Mouse (Mus musculus) forebrain, embryonic 14.5 days (tissue): Measurements from ENCODE around the gene 4930564D02Rik. TPM values are rescaled to one million over a fixed set of nuclear protein-coding genes. Genes with fewer than 3 reads are reported as not detected.

Experiments used
- ATAC-seq: fragments of 200-750 bp; cut with Nextera tagmentation; 2 replicates; pipeline ENCODE4 v1.8.0; 2017; ENCODE audit warnings: mild to moderate bottlenecking, moderate library complexity
- DNase-seq: peaks from one replicate; pipeline ENCODE4 v3.0.0-alpha.2; 2015; ENCODE audit warnings: low spot score
- H3K27ac ChIP-seq: fragments of 300-500 bp; sonication (generic); 2 replicates; pipeline ENCODE4 v1.5.1; 2014; ENCODE audit warnings: low read depth, mild to moderate bottlenecking, control low read depth, low read length, moderate library complexity
- H3K27me3 ChIP-seq: fragments of 300-500 bp; sonication (generic); replicated peaks from 2 replicates; pipeline ENCODE4 v1.6.1; 2014; ENCODE audit warnings: low read length, control low read depth, mixed read lengths; ENCODE audit not compliant: control insufficient read depth, insufficient read depth
- H3K36me3 ChIP-seq: fragments of 300-500 bp; sonication (generic); 2 replicates; pipeline ENCODE4 v1.6.1; 2014; ENCODE audit warnings: low read length, control low read depth; ENCODE audit not compliant: control insufficient read depth, insufficient read depth
- H3K4me1 ChIP-seq: fragments of 300-500 bp; sonication (generic); 2 replicates; pipeline ENCODE4 v1.6.1; 2014; ENCODE audit warnings: antibody characterized with exemption, low read length, control low read depth; ENCODE audit not compliant: control insufficient read depth, insufficient read depth
- H3K4me2 ChIP-seq: fragments of 300-500 bp; sonication (generic); 2 replicates; pipeline ENCODE4 v1.6.1; 2014; ENCODE audit warnings: mild to moderate bottlenecking, control low read depth, low read length
- H3K4me3 ChIP-seq: fragments of 300-500 bp; sonication (generic); 2 replicates; pipeline ENCODE4 v1.5.1; 2014; ENCODE audit warnings: low read depth, low read length, control low read depth
- H3K9ac ChIP-seq: fragments of 300-500 bp; sonication (generic); 2 replicates; pipeline ENCODE4 v1.6.1; 2014; ENCODE audit warnings: mild to moderate bottlenecking, low read length, control low read depth, moderate library complexity
- H3K9me3 ChIP-seq: fragments of 300-500 bp; sonication (generic); replicated peaks from 2 replicates; pipeline ENCODE4 v1.6.1; 2016; ENCODE audit warnings: low read length, control low read depth, mixed read lengths; ENCODE audit not compliant: control insufficient read depth
- WGBS: fragments of 180-500 bp; shearing (Covaris S2); extraction: QIAGEN DNeasy Blood & Tissue Kit; methylation state at CpG from one replicate; pipeline ENCODE4 v1.1.7; 2014; 5-methylcytosine and 5-hydroxymethylcytosine counted together
- polyA plus RNA-seq: library from polyadenylated mRNA; unstranded; fragments of >200 nt; fragmentation: Nextera tagmentation; extraction: Ambion mirVana; gene quantifications from 2 replicates; pipeline ENCODE4 v1.2.1, GENCODE M21; 2014

Gene 4930564D02Rik
- polyA plus RNA-seq, 1 experiment from 2014 or later, result not detected

GRCm38 (mm10) chr3:105052937-105053697 lies 13.5 kb upstream of the 4930564D02Rik start, which contains the start of gene Cttnbp2nl:
Cttnbp2nl (minus strand) TSS chr3:105053146.
- Histone ChIP-seq H3K9ac (peak within 1 kb of the TSS; percentile 91), H3K4me1 (peaks cover 20% of the 10 kb centered on the region), H3K27me3 (no peaks in the 10 kb centered on the region), H3K4me3 (peak within 1 kb of the TSS; percentile 86), H3K36me3 (no peaks in the 10 kb centered on the region), H3K27ac (peak within 1 kb of the TSS; percentile 90), H3K9me3 (no peaks in the 10 kb centered on the region), H3K4me2 (peak within 1 kb of the TSS; percentile 77)
- peak; percentile 99 for ATAC-seq
- peak; percentile 100 for DNase-seq
- WGBS, result 4% methylated on average over 29 of the region's 31 CpGs

GRCm38 (mm10) chr3:105053698-105054001 lies 13.0 kb upstream of the 4930564D02Rik start:
- H3K9ac ChIP-seq, result peak overlapping the region; percentile 66
- H3K9me3 ChIP-seq, result no peaks in the 10 kb centered on the region
- no peaks in the 10 kb centered on the region for H3K36me3 ChIP-seq
- DNase-seq, result no peak
- WGBS, result 77% methylated on average over 4 of the region's 4 CpGs
- H3K4me2 ChIP-seq, result peak overlapping the region; percentile 77
- H3K4me3 ChIP-seq, result peak overlapping the region; percentile 86
- no peak for ATAC-seq
- no peaks in the 10 kb centered on the region for H3K27me3 ChIP-seq
- peaks cover 20% of the 10 kb centered on the region for H3K4me1 ChIP-seq
- no peak overlapping the region for H3K27ac ChIP-seq

- DNase-seq, result peak; percentile 13
- Histone ChIP-seq H3K4me2 (no peak overlapping the region), H3K9ac (no peak overlapping the region), H3K4me1 (peaks cover 19% of the 10 kb centered on the region), H3K36me3 (no peaks in the 10 kb centered on the region), H3K27ac (no peak overlapping the region), H3K9me3 (no peaks in the 10 kb centered on the region), H3K4me3 (no peak overlapping the region), H3K27me3 (no peaks in the 10 kb centered on the region)
- no peak for ATAC-seq
- whole genome bisulfite sequencing, result 46% methylated on average over 7 of the region's 7 CpGs
Observed at GRCm38 (mm10) chr3:105054952-105055351, 11.7 kb upstream of the 4930564D02Rik start.

- no peaks in the 10 kb centered on the region for H3K27me3 ChIP-seq
- DNase-seq (no peak), ATAC-seq (no peak)
- no peak overlapping the region for H3K4me2 ChIP-seq
- 88% methylated on average over 4 of the region's 4 CpGs for WGBS
- no peak overlapping the region for H3K9ac ChIP-seq
- no peaks in the 10 kb centered on the region for H3K9me3 ChIP-seq
- no peak overlapping the region for H3K27ac ChIP-seq
- H3K4me3 ChIP-seq, result no peak overlapping the region
- H3K36me3 ChIP-seq, result no peaks in the 10 kb centered on the region
- peaks cover 14% of the 10 kb centered on the region for H3K4me1 ChIP-seq
Observed at GRCm38 (mm10) chr3:105055666-105056065, 11.0 kb upstream of the 4930564D02Rik start.

GRCm38 (mm10) chr3:105058627-105059513 lies 7.8 kb upstream of the 4930564D02Rik start:
- no peaks in the 10 kb centered on the region for H3K36me3 ChIP-seq
- no peak overlapping the region; the same call in 1 of the 2 replicates for H3K9ac ChIP-seq
- H3K27ac ChIP-seq, result no peak overlapping the region
- no peaks in the 10 kb centered on the region for H3K9me3 ChIP-seq
- peak overlapping the region; percentile 49 for H3K4me2 ChIP-seq
- DNase-seq (peak; percentile 92), ATAC-seq (peak; percentile 81)
- H3K27me3 ChIP-seq, result no peaks in the 10 kb centered on the region
- WGBS, result 16% methylated on average over 25 of the region's 25 CpGs
- peak overlapping the region; percentile 10; the same call in 1 of the 2 replicates for H3K4me3 ChIP-seq
- no peaks in the 10 kb centered on the region for H3K4me1 ChIP-seq

- Histone ChIP-seq H3K4me1 (no peaks in the 10 kb centered on the region), H3K4me2 (no peak overlapping the region), H3K4me3 (no peak overlapping the region), H3K27ac (no peak overlapping the region), H3K9me3 (no peaks in the 10 kb centered on the region), H3K9ac (no peak overlapping the region), H3K36me3 (no peaks in the 10 kb centered on the region), H3K27me3 (no peaks in the 10 kb centered on the region)
- WGBS, result 79% methylated on average over 7 of the region's 7 CpGs
- ATAC-seq (no peak), DNase-seq (no peak)
Observed at GRCm38 (mm10) chr3:105059911-105060310, 6.7 kb upstream of the 4930564D02Rik start.

GRCm38 (mm10) chr3:105060992-105061391 lies 5.7 kb upstream of the 4930564D02Rik start:
- 76% methylated on average over 6 of the region's 6 CpGs for WGBS
- Histone ChIP-seq H3K4me3 (no peak overlapping the region), H3K27ac (no peak overlapping the region), H3K4me2 (no peak overlapping the region), H3K36me3 (no peaks in the 10 kb centered on the region), H3K9me3 (no peaks in the 10 kb centered on the region), H3K27me3 (no peaks in the 10 kb centered on the region), H3K9ac (no peak overlapping the region), H3K4me1 (no peaks in the 10 kb centered on the region)
- ATAC-seq (no peak), DNase-seq (no peak)

- no peaks in the 10 kb centered on the region for H3K9me3 ChIP-seq
- DNase-seq, result no peak
- no peaks in the 10 kb centered on the region for H3K4me1 ChIP-seq
- H3K9ac ChIP-seq, result no peak overlapping the region
- H3K4me2 ChIP-seq, result no peak overlapping the region
- no peak overlapping the region for H3K27ac ChIP-seq
- 78% methylated on average over 3 of the region's 3 CpGs for WGBS
- H3K36me3 ChIP-seq, result no peaks in the 10 kb centered on the region
- H3K27me3 ChIP-seq, result no peaks in the 10 kb centered on the region
- no peak overlapping the region for H3K4me3 ChIP-seq
- ATAC-seq, result no peak
Observed at GRCm38 (mm10) chr3:105061496-105061895, 5.1 kb upstream of the 4930564D02Rik start.

GRCm38 (mm10) chr3:105061991-105062390 lies 4.7 kb upstream of the 4930564D02Rik start:
- Histone ChIP-seq H3K36me3 (no peaks in the 10 kb centered on the region), H3K27ac (no peak overlapping the region), H3K4me2 (no peak overlapping the region), H3K9ac (no peak overlapping the region), H3K4me3 (no peak overlapping the region), H3K27me3 (no peaks in the 10 kb centered on the region), H3K9me3 (no peaks in the 10 kb centered on the region), H3K4me1 (no peaks in the 10 kb centered on the region)
- DNase-seq, result no peak
- ATAC-seq, result no peak
- 43% methylated on average over 1 of the region's 1 CpGs for WGBS
